Mouse (Mus musculus): Measurements from ENCODE around the gene Prkd2. TPM values are rescaled to one million over a fixed set of nuclear protein-coding genes. Genes with fewer than 3 reads are reported as not detected.

The Prkd2 gene
- polyA plus RNA-seq, 1 experiment from 2014 or later, result 3.2 TPM

DNA sequence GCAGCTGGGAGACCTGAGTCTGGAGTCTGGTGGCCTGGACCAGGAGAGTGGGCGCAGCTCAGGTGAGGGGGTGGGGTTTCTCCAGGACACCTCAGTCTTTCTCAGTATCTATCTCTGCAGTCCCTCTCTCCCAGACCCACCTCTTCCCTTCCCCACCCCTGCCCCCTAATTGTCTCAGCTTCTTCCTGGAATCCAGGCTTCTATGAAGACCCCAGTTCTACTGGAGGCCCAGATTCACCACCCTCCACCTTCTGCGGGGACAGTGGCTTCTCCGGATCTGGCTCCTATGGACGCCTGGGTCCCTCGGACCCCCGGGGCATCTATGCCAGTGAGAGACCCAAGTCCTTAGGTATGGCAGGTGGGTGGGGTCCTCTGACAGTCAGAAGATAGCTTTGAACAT, 40.5 kb downstream of the Prkd2 start:
- no peak for ATAC-seq (ENCODE audit: insufficient read depth)
- Histone ChIP-seq H3K36me3 (replicated peaks) (0 out of 2 replicates have a peak, but pooled peaks cover 6% of the 10 kb centered on the region), H3K4me3 (replicated peaks) (no peak overlapping the region), H3K4me2 (no peak overlapping the region), H3K9ac (no peak overlapping the region), H3K4me1 (replicated peaks) (peaks cover 17% of the 10 kb centered on the region), H3K9me3 (replicated peaks) (peaks cover 14% of the 10 kb centered on the region), H3K27ac (replicated peaks) (no peak overlapping the region), H3K27me3 (peaks cover 86% of the 10 kb centered on the region)
- WGBS (ENCODE audit: insufficient replicate concordance), result 71% methylated on average over 6 of the region's 6 CpGs

DNA sequence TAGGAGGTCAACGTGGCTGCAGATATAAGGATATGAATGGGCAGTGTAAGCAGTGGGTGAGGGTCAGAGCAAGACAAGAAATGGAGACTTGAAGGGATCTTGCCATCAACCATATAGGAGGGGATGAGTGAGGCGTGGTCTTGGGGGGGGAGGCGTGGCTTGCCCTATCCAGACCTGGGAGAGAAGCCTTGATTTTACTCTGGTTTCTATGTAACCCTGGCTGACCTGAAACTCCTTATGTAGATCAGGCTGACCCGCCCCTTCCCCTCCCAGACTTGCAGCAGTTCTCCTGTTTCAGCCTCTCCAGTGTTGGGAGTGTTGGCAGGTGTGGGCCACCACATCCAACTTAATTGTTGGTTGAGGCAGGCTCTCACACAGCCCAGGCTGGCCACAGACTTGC, 41.6 kb downstream of the Prkd2 start:
- Histone ChIP-seq H3K27me3 (peaks cover 93% of the 10 kb centered on the region), H3K9me3 (replicated peaks) (peaks cover 14% of the 10 kb centered on the region), H3K36me3 (replicated peaks) (0 out of 2 replicates have a peak, but pooled peaks cover 6% of the 10 kb centered on the region), H3K27ac (replicated peaks) (no peak overlapping the region), H3K4me3 (replicated peaks) (no peak overlapping the region), H3K4me1 (replicated peaks) (peaks cover 17% of the 10 kb centered on the region), H3K9ac (no peak overlapping the region), H3K4me2 (no peak overlapping the region)
- 38% methylated on average over 4 of the region's 4 CpGs for WGBS (ENCODE audit: insufficient replicate concordance)
- no peak for ATAC-seq (ENCODE audit: insufficient read depth)

DNA sequence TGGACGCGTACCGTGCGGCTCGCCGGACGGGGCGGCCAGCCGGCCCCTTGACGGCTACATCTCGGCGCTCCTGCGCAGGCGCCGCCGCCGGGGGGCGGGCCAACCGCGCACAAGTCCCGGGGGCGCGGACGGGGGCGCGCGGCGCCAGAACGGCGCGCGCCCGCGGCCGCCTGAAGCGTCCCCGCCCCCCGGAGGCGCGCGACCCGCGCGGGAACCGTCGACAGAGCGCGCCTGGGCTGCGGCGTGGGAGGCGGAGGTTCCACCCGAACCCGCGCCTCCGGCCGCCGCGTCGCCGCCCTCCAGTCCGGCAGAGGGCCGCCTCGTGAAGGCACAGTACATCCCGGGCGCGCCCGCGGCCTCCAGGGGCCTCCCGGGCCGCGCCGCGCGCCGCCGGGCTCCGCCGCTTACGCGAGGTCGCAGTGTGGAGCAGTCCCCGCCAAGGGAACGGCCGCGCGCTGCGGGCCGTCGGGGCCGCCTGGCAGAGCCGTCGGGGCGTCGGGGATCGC, 42.6 kb downstream of the Prkd2 start:
- Histone ChIP-seq H3K4me1 (replicated peaks) (peaks cover 12% of the 10 kb centered on the region), H3K27ac (replicated peaks) (no peak overlapping the region), H3K27me3 (peaks cover 98% of the 10 kb centered on the region), H3K36me3 (replicated peaks) (0 out of 2 replicates have a peak, but pooled peaks cover 6% of the 10 kb centered on the region), H3K4me2 (peak overlapping the region; percentile 48), H3K4me3 (replicated peaks) (peak overlapping the region; percentile 36), H3K9ac (no peak overlapping the region), H3K9me3 (replicated peaks) (peaks cover 14% of the 10 kb centered on the region)
- 12% methylated on average over 82 of the region's 95 CpGs for WGBS (ENCODE audit: insufficient replicate concordance)
- ATAC-seq (ENCODE audit: insufficient read depth), result peak; percentile 5; the same call in 1 of the 2 replicates

DNA sequence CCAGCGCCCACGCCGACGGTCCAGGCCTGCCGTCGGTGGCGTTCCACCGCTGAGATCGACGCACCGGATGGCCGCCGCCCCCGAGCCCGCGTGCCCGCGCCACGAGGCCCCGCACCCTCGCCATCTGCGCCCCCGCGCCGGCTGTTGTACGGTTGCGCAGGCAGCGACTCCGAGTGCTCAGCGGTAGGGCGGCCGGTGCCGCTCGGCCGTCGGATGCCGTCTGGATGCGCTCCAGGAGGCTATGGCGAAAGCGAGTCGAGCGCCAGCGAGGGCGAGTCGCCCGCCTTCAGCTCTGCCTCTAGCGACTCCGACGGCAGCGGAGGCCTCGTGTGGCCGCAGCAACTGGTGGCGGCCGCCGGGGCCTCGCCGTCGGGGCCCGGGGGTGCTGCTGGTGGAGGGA, 43.2 kb downstream of the Prkd2 start:
- peaks cover 99% of the 10 kb centered on the region for H3K27me3 ChIP-seq
- H3K4me1 ChIP-seq (replicated peaks), result peaks cover 9% of the 10 kb centered on the region
- no peak overlapping the region for H3K27ac ChIP-seq (replicated peaks)
- no peak overlapping the region for H3K9ac ChIP-seq
- peaks cover 14% of the 10 kb centered on the region for H3K9me3 ChIP-seq (replicated peaks)
- peak overlapping the region; percentile 36; the same call in 1 of the 2 replicates for H3K4me3 ChIP-seq (replicated peaks)
- H3K4me2 ChIP-seq, result no peak overlapping the region
- 0 out of 2 replicates have a peak, but pooled peaks cover 6% of the 10 kb centered on the region for H3K36me3 ChIP-seq (replicated peaks)
- whole genome bisulfite sequencing (ENCODE audit: insufficient replicate concordance), result 42% methylated on average over 58 of the region's 59 CpGs
- no peak for ATAC-seq (ENCODE audit: insufficient read depth)

DNA sequence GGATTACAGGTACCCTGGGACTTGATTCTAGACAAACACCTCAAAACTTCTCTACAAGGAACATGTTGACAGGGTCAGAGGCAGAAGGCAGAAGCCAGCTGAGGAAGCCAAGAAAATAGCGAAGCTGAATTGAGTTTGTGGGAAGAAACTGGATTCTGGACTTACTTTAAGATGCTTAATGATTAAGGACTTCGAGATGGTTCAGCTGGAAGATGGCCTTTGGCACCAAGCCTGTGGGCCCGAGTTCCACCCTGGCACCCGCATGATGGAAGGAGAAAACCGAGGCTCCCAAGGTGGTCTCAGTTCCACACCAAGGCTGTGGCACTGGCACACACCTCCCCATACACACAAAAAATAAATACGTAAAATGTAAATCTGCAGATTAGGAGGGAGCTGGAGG, 47.8 kb downstream of the Prkd2 start:
- no peak overlapping the region for H3K4me3 ChIP-seq (replicated peaks)
- no peak for ATAC-seq (ENCODE audit: insufficient read depth)
- no peak overlapping the region for H3K27ac ChIP-seq (replicated peaks)
- 0 out of 2 replicates have a peak, but pooled peaks cover 4% of the 10 kb centered on the region for H3K36me3 ChIP-seq (replicated peaks)
- peaks cover 9% of the 10 kb centered on the region for H3K9me3 ChIP-seq (replicated peaks)
- no peak overlapping the region for H3K4me2 ChIP-seq
- no peak overlapping the region for H3K9ac ChIP-seq
- peaks cover 100% of the 10 kb centered on the region for H3K27me3 ChIP-seq
- peaks cover 25% of the 10 kb centered on the region for H3K4me1 ChIP-seq (replicated peaks)
- 53% methylated on average over 6 of the region's 6 CpGs for WGBS (ENCODE audit: insufficient replicate concordance)

DNA sequence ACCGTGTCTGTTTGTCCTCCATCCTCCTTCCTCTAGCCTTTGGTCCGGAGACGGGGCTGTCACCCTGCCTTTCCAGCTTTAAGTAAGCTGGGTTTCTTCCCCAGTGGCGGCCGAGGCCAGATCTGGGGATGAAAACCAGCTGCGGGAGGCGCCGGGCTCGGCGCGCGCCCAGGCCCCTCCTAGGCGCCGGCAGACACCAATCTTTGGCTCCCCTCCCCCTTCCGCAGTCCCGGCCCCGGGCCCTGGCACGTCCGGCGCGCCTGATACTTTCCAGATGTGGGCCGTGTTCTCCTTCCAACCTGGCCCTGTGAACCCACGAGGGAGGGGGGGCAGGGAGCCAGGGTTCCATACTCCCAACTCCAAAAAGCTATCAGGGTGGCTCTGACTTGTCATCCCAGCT, 48.2 kb downstream of the Prkd2 start:
- H3K4me1 ChIP-seq (replicated peaks), result peaks cover 25% of the 10 kb centered on the region
- 0 out of 2 replicates have a peak overlapping the region, but pooled peaks have one; percentile 75 for H3K4me2 ChIP-seq
- H3K4me3 ChIP-seq (replicated peaks), result no peak overlapping the region
- ATAC-seq (ENCODE audit: insufficient read depth), result no peak
- WGBS (ENCODE audit: insufficient replicate concordance), result 3% methylated on average over 23 of the region's 23 CpGs
- H3K36me3 ChIP-seq (replicated peaks), result no peaks in the 10 kb centered on the region
- no peak overlapping the region for H3K27ac ChIP-seq (replicated peaks)
- peaks cover 5% of the 10 kb centered on the region for H3K9me3 ChIP-seq (replicated peaks)
- peaks cover 97% of the 10 kb centered on the region for H3K27me3 ChIP-seq
- H3K9ac ChIP-seq, result no peak overlapping the region

DNA sequence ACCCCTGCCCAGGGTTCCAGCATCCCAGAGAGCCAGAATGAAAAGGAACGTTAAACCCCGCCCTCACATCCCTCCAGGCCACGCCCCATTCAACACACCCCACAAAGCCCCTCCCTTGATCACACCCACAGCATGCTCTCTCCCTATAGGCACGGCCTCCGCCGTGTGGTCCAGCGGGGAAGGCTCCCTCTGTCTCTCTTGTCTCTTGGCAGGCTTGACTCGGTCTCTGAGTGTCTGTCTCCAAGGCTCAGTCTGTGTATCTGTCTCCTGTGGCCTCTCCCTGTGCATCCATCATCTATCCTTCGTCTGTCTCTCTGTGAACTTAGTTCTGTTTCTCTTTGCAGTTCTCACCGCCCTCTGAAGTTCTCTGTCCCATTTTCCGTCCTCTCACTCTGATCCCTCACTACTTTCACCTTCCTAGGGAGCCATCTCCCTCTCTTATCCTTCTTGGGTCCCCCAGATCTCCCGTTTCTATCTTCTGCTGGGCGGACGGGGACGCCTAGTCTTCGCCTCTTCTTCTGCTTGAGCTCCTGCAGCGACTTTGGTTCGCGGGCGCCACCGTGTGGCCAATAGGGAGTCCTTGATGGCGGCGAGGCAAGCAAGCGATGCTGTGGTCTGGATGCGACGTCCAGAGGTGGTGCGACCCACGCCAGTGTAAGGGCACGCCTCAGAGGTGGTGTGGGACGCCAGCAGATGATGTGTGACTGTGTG, 49.1 kb downstream of the Prkd2 start, which contains the start of gene Gng8:
Gene Gng8, plus strand, starts transcription at position 146 of the 711 bp plus-strand sequence.
- Histone ChIP-seq H3K36me3 (replicated peaks) (no peaks in the 10 kb centered on the region), H3K4me3 (replicated peaks) (peak within 1 kb of the TSS; percentile 44), H3K4me2 (peak within 1 kb of the TSS; percentile 75), H3K4me1 (replicated peaks) (peaks cover 25% of the 10 kb centered on the region), H3K27me3 (peaks cover 89% of the 10 kb centered on the region), H3K9ac (no peak within 1 kb of the TSS), H3K27ac (replicated peaks) (no peak within 1 kb of the TSS), H3K9me3 (replicated peaks) (no peaks in the 10 kb centered on the region)
- WGBS (ENCODE audit: insufficient replicate concordance), result under 1% methylated on average over 30 of the region's 30 CpGs
- ATAC-seq (ENCODE audit: insufficient read depth), result peak; percentile 82

DNA sequence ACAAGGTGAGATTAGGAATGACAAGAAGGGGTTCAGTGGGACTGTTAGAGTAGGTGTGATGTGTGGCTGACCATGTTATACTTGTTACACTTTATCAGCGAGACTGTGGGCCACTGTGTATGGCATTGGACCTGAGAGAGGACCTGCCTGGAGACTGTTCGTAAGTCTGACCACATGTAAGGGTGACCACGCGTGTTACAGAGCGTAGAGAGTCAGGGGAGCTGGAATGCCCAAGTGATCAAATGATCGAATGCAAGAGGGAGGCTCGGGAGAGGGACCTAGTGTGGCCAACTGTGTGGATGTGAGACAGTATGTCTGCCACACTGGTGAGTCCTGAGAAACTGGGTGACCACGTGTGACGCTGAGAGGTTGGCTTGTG, 49.6 kb downstream of the Prkd2 start:
- Histone ChIP-seq H3K27ac (replicated peaks) (no peak overlapping the region), H3K4me2 (peak overlapping the region; percentile 75), H3K4me1 (replicated peaks) (peaks cover 25% of the 10 kb centered on the region), H3K9ac (no peak overlapping the region), H3K36me3 (replicated peaks) (no peaks in the 10 kb centered on the region), H3K9me3 (replicated peaks) (no peaks in the 10 kb centered on the region), H3K4me3 (replicated peaks) (no peak overlapping the region), H3K27me3 (peaks cover 83% of the 10 kb centered on the region)
- 31% methylated on average over 9 of the region's 9 CpGs for WGBS (ENCODE audit: insufficient replicate concordance)
- ATAC-seq (ENCODE audit: insufficient read depth), result no peak

DNA sequence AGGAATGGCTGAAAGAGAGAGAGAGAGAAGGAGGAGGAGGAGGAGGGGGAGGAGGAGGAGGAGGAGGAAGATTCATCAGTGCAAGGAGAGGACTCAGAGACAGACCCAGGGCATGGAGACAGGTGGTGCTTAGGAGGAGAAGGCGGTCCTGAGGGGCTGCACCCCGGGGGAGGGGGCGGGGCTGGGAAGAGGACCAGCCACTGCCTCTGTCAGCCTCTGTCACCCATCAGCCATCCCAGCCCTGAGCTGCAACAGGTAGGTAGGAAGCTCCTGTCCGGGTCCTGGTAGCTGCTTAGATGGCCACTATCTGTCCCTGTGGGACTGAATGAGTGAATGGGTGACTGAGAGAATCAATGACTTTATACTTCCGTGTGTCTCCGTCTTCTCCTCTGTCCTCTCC, 50.9 kb downstream of the Prkd2 start:
- WGBS (ENCODE audit: insufficient replicate concordance), result 8% methylated on average over 6 of the region's 6 CpGs
- Histone ChIP-seq H3K9ac (no peak overlapping the region), H3K4me3 (replicated peaks) (no peak overlapping the region), H3K27ac (replicated peaks) (no peak overlapping the region), H3K4me2 (no peak overlapping the region), H3K4me1 (replicated peaks) (peaks cover 25% of the 10 kb centered on the region), H3K27me3 (peaks cover 70% of the 10 kb centered on the region), H3K36me3 (replicated peaks) (no peaks in the 10 kb centered on the region), H3K9me3 (replicated peaks) (no peaks in the 10 kb centered on the region)
- no peak for ATAC-seq (ENCODE audit: insufficient read depth)

DNA sequence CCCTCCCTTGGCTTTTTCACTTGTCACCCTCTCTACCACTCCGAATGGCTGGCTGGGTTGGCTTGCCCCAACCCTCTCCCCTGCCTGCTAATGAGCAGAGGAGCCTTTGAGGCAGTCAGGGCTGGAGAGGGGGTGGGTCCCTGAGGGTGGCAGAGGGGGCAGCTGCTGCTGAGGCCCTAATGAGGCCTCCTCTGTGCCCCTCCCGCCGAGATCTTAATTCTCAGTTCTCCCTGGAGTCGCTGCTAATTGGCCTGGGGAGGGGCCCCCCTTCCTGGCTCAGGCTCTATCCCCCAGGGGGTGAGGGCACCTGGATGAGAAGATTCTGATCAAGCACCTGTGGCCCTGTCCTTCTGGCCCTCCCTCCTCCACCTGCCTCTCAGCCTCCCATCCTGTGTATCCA, 51.6 kb downstream of the Prkd2 start:
- H3K27me3 ChIP-seq, result peaks cover 65% of the 10 kb centered on the region
- H3K27ac ChIP-seq (replicated peaks), result no peak overlapping the region

DNA sequence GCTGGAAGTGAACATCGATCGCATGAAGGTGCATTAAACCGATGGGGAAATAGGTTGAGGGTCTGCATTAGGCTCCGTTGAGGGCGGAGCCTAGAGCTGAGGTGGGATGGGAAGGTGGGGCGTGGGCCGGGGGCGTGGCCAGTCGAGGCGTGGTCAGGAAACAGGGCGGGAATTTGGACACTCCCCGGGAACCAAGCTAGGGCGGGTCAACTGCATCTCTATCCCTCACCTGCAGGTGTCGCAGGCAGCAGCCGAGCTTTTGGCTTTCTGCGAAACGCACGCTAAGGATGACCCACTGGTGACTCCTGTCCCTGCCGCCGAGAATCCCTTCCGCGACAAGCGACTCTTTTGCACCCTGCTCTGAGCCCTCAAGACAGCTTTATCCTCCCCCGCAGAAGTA, 52.3 kb downstream of the Prkd2 start:
- H3K4me3 ChIP-seq (replicated peaks), result no peak overlapping the region
- H3K27me3 ChIP-seq, result peaks cover 63% of the 10 kb centered on the region
- H3K9ac ChIP-seq, result no peak overlapping the region
- H3K9me3 ChIP-seq (replicated peaks), result no peaks in the 10 kb centered on the region
- H3K27ac ChIP-seq (replicated peaks), result no peak overlapping the region
- H3K36me3 ChIP-seq (replicated peaks), result no peaks in the 10 kb centered on the region
- peak; percentile 18; the same call in 1 of the 2 replicates for ATAC-seq (ENCODE audit: insufficient read depth)
- WGBS (ENCODE audit: insufficient replicate concordance), result 1% methylated on average over 24 of the region's 24 CpGs
- peaks cover 25% of the 10 kb centered on the region for H3K4me1 ChIP-seq (replicated peaks)
- H3K4me2 ChIP-seq, result peak overlapping the region; percentile 48

More for the DNA sequence above, 51.6 kb downstream of the Prkd2 start:
- Histone ChIP-seq H3K9ac (no peak overlapping the region), H3K9me3 (replicated peaks) (no peaks in the 10 kb centered on the region), H3K36me3 (replicated peaks) (no peaks in the 10 kb centered on the region), H3K4me3 (replicated peaks) (no peak overlapping the region), H3K4me1 (replicated peaks) (peaks cover 25% of the 10 kb centered on the region), H3K4me2 (no peak overlapping the region)
- 7% methylated on average over 4 of the region's 4 CpGs for WGBS (ENCODE audit: insufficient replicate concordance)
- ATAC-seq (ENCODE audit: insufficient read depth), result no peak
